Mouse (Mus musculus): ENCODE measurements around the gene Ndufb10. TPM values are rescaled to one million over a fixed set of nuclear protein-coding genes. Genes with fewer than 3 reads are reported as not detected.

The Ndufb10 gene
- polyA plus RNA-seq, 1 experiment from 2014 or later = 208 TPM

DNA sequence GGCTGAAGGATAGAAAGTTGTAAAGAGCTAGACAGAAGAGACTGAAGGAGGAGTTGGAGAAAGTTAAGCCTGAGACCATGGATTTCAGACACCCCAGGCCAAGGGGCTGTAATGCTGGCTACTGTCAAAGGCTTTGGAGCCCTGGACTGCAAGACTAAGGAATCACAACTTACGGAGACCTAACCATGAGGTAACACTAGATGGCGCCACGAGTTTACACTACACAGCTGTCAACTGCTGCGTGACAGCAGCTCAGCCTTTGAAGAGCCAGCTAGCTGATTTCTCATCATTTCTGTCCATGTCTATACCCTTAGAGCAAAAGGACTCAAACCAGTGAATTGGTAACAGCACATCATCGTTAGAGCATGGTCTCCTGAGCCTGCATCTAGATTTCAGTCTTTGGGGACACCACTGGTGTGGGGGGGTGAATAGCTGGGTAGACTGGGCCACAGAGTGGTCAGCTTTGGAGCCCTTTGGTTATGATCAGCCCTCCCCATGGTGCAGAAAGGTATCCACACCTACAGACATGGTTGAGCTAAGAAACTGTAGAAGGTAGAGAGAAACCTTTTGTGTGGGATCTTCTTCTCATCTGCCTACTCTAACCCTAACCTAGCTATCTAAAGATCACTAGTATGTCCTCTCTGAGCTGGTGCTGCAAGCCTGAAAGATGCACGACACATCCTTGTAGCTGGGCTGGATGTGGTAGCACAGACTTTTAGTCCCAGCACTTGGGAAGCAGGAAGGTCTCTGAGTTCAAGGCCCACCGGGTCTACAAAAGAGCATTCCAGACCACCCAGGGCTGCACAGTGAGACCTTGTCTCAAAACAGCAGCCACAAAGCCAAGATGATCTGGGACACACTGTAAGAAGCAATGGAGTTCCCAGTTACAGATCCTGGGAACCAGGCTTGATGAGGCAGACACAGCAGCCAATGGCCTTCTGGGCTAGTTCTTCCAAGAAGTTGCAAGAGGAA, 21.5 kb upstream of the Ndufb10 start:
- Histone ChIP-seq H3K9ac (no peak overlapping the region), H3K27ac (no peak overlapping the region), H3K4me2 (no peak overlapping the region), H3K36me3 (peaks cover 18% of the 10 kb centered on the region; the same call in 1 of the 2 replicates), H3K27me3 (peaks cover 11% of the 10 kb centered on the region), H3K4me1 (peaks cover 10% of the 10 kb centered on the region), H3K4me3 (no peak overlapping the region), H3K9me3 (no peaks in the 10 kb centered on the region)
- peak; percentile 31 for ATAC-seq (ENCODE audit: insufficient number of reproducible peaks, low FRiP score, low TSS enrichment, low read depth)
- WGBS = 19% methylated on average over 7 of the region's 7 CpGs

DNA sequence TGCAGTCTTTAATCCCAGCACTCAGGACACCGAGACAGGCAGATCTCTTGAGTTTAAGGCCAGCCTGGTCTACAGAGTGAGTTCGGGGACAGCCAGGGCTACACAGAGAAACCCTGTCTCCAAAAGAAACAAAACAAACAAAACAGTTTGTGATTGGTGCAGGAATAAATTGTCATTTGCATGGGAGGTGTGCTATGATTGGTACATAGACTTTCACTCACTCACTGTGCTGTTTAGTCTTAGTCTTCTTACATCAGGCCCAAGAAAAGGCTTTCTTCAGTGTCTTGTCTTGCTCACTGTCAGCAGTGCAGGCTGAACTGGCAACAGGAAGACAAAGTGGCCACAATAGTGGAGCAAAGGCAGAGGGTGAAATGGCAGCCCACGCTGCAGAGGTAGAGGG, 20.1 kb upstream of the Ndufb10 start:
- Histone ChIP-seq H3K27me3 (no peaks in the 10 kb centered on the region), H3K27ac (no peak overlapping the region), H3K9me3 (no peaks in the 10 kb centered on the region), H3K9ac (no peak overlapping the region), H3K4me2 (no peak overlapping the region), H3K4me1 (peaks cover 10% of the 10 kb centered on the region), H3K36me3 (peaks cover 29% of the 10 kb centered on the region), H3K4me3 (no peak overlapping the region)
- no peak for ATAC-seq (ENCODE audit: insufficient number of reproducible peaks, low FRiP score, low TSS enrichment, low read depth)
- WGBS = 72% methylated on average over 3 of the region's 3 CpGs

DNA sequence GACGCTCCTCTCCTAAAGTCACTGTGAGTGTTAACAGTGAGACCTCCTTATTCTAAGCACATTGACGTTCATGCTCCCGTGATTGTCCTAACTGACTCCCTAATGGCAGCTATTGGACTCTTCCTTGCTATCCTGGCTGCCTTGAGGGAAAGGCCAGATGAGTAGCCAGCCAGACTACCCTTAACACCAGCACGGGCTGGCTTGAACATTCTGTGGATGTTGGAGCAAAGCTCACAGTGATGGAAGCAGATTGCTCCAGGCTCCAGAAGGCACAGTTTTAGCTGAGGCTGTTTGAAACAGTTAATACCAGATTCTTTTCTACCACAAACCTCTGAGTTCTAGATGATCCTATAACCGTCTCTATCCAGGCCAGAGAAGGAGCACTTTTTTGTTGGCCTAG, 19.6 kb upstream of the Ndufb10 start:
- Histone ChIP-seq H3K27ac (no peak overlapping the region), H3K9ac (no peak overlapping the region), H3K4me1 (peaks cover 10% of the 10 kb centered on the region), H3K9me3 (no peaks in the 10 kb centered on the region), H3K27me3 (no peaks in the 10 kb centered on the region), H3K36me3 (peaks cover 29% of the 10 kb centered on the region), H3K4me2 (no peak overlapping the region), H3K4me3 (no peak overlapping the region)
- 72% methylated on average over 5 of the region's 5 CpGs for WGBS
- ATAC-seq (ENCODE audit: insufficient number of reproducible peaks, low FRiP score, low TSS enrichment, low read depth) = no peak

DNA sequence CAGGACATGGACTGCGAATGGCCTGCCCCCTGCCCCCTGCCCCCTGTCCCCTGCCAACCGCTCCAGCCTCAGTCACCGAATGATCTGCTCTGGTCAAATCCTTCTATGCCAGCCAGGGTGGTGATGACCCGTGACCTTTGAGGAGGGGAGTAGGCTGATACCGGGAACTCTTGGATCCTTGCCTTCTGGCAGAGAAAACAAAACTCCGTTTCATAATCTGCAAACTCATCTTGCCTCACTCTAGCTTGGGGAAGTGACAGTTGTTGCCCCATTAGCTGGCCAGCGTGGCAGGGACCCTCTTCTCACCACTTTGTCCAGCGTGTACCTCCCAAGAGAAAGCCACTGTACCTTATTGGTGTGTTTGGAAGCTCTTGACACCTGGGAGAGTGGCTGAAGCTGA, 18.0 kb upstream of the Ndufb10 start:
- no peak overlapping the region for H3K9ac ChIP-seq
- no peak for ATAC-seq (ENCODE audit: insufficient number of reproducible peaks, low FRiP score, low TSS enrichment, low read depth)
- H3K9me3 ChIP-seq = no peaks in the 10 kb centered on the region
- 86% methylated on average over 8 of the region's 8 CpGs for WGBS
- no peak overlapping the region for H3K4me2 ChIP-seq
- no peaks in the 10 kb centered on the region for H3K27me3 ChIP-seq
- H3K4me3 ChIP-seq = no peak overlapping the region
- peaks cover 12% of the 10 kb centered on the region for H3K4me1 ChIP-seq
- H3K36me3 ChIP-seq = peaks cover 29% of the 10 kb centered on the region
- H3K27ac ChIP-seq = no peak overlapping the region

DNA sequence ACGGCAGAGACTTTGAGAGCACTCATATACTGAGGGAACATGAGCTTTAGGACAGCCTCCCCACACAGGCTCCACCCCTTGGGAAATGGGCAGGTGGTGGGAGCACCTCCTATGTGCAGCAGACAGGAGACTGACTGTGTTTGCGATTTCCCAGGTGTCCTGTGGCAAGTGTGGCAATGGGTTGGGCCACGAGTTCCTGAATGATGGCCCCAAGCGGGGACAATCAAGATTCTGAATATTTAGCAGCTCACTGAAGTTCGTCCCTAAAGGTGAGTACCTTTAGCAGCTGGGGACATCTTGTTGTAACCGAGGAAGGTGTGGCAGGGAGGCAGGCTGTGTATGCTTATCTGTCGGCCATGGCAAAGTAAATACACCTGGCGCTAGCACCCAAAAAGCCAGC, 15.6 kb upstream of the Ndufb10 start:
- no peaks in the 10 kb centered on the region for H3K9me3 ChIP-seq
- no peak for ATAC-seq (ENCODE audit: insufficient number of reproducible peaks, low FRiP score, low TSS enrichment, low read depth)
- H3K4me2 ChIP-seq = no peak overlapping the region
- no peak overlapping the region for H3K27ac ChIP-seq
- peaks cover 15% of the 10 kb centered on the region for H3K4me1 ChIP-seq
- peaks cover 29% of the 10 kb centered on the region for H3K36me3 ChIP-seq
- 84% methylated on average over 8 of the region's 8 CpGs for WGBS
- no peak overlapping the region for H3K4me3 ChIP-seq
- no peaks in the 10 kb centered on the region for H3K27me3 ChIP-seq
- H3K9ac ChIP-seq = no peak overlapping the region

DNA sequence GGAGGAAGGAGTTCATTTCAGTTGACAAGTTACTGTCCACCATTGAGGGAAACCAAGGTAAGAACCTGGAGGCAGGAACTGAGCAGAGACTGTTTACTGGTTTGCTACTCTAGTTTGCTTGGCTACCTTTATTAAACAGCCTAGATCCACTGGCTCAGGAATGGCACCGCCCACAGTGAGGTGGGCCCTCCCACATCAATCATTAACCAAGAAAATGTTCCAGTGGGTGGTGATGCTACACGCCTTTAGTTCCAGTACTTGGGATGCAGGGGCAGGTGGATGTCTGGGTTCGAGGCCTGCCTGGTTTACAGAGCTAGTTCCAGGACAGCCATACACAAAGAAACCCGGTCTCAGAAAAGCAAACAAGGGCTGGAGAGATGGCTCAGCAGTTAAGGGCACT, 14.0 kb upstream of the Ndufb10 start:
- WGBS = 83% methylated on average over 4 of the region's 4 CpGs
- H3K4me3 ChIP-seq = no peak overlapping the region
- no peak overlapping the region for H3K4me2 ChIP-seq
- H3K27me3 ChIP-seq = no peaks in the 10 kb centered on the region
- peaks cover 15% of the 10 kb centered on the region for H3K4me1 ChIP-seq
- H3K9ac ChIP-seq = no peak overlapping the region
- no peaks in the 10 kb centered on the region for H3K9me3 ChIP-seq
- ATAC-seq (ENCODE audit: insufficient number of reproducible peaks, low FRiP score, low TSS enrichment, low read depth) = no peak
- H3K27ac ChIP-seq = no peak overlapping the region
- H3K36me3 ChIP-seq = peaks cover 29% of the 10 kb centered on the region

DNA sequence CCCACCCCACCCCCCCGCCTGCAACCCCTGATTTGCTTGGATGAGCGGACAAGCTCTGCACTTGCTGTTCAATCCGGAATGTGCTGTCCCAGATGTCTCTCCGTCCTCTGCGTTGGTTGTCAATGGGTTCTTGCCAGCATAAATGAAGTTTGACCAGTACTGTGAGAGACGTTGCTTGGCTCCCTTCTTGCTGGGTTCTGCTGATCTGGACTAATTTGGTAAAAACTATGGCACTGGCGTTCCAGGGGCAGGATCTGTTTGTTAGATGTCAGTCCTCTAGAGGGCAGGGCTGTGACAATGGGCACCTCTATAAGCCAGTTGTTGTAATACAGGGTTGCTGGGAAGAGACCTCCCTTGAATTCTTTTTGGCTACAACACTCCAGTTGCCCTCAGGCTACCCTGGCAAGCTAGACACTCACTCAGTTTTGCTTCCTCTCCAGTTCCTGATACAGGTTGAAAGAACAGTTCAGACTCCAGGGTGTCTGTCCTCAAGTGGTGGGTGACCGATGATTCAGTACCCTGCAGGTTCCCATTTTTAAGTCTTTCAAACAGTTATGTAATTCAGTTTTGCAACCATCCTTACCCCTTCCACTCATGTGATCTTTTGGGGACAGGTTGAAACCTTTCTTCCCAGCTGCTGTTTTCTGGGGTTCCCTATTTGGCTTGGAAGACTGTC, 13.0 kb upstream of the Ndufb10 start:
- Histone ChIP-seq H3K27me3 (no peaks in the 10 kb centered on the region), H3K27ac (no peak overlapping the region), H3K4me2 (peak overlapping the region; percentile 77), H3K4me1 (peaks cover 15% of the 10 kb centered on the region), H3K36me3 (peaks cover 23% of the 10 kb centered on the region), H3K4me3 (peak overlapping the region; percentile 56), H3K9ac (peak overlapping the region; percentile 50), H3K9me3 (no peaks in the 10 kb centered on the region)
- no peak for ATAC-seq (ENCODE audit: insufficient number of reproducible peaks, low FRiP score, low TSS enrichment, low read depth)
- 25% methylated on average over 8 of the region's 8 CpGs for WGBS

DNA sequence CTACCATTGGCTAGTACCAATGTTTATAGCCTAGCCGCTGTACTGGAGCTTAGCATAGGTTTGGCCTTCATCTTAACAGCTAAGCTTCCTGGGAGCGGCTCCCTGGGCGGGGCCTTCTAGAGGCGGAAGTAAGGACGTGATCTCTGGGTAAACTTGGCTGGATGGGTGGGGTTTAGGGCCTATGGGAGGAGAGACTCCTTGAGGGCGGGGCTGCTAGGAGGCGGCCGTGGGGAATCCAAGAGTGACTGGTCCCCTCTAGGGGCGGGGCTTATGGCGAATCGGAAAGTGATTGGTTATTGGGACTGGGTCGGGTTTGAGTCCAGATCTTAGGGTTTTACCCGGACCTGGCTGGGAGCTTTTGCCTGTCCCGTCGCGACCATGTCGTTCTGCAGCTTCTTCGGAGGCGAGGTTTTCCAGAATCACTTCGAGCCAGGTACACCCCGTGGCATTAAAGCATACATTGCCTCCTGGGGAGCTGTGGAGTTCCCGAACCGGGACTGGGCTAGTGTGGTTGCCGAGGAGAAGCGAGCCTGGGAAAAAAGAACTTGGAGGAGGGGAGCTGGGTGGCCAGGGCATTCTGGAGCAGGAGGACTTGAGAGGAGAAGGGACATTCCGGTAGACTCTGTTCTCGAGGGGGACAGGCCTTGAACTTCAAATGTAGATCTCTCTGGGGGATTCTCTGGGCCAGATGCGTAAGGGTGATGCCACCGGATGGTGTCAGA, 12.2 kb upstream of the Ndufb10 start, which contains the start of gene Msrb1:
TSS of gene Msrb1 (plus strand) at position 313 of the 722 bp plus-strand sequence.
- WGBS = 2% methylated on average over 29 of the region's 29 CpGs
- ATAC-seq (ENCODE audit: insufficient number of reproducible peaks, low FRiP score, low TSS enrichment, low read depth) = peak; percentile 95

DNA sequence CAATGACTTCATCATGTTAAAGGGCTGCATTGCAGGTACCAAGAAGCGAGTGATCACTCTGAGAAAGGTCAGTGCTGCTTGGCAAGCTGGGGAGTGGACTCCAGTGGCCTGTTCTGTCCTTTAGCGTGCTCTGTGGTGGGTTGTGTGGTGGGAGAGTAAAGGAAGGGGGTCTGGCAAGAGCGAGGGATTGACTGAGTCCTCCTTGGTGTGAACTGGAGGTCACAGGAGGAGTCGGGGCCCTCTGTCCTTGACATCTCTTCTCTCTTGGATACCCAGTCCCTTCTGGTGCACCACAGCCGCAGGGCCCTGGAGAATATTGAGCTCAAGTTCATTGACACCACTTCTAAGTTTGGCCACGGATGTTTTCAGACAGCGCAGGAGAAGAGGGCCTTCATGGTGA, 11.2 kb upstream of the Ndufb10 start:
- no peak for ATAC-seq (ENCODE audit: insufficient number of reproducible peaks, low FRiP score, low TSS enrichment, low read depth)
- peaks cover 9% of the 10 kb centered on the region for H3K36me3 ChIP-seq
- no peak overlapping the region for H3K9ac ChIP-seq
- H3K27ac ChIP-seq = no peak overlapping the region
- no peak overlapping the region for H3K4me2 ChIP-seq
- 89% methylated on average over 7 of the region's 7 CpGs for WGBS
- H3K9me3 ChIP-seq = no peaks in the 10 kb centered on the region
- H3K4me1 ChIP-seq = peaks cover 15% of the 10 kb centered on the region
- H3K4me3 ChIP-seq = no peak overlapping the region
- no peaks in the 10 kb centered on the region for H3K27me3 ChIP-seq

More for the DNA sequence above, 12.2 kb upstream of the Ndufb10 start, which contains the start of gene Msrb1:
- H3K27ac ChIP-seq = peak within 1 kb of the TSS; percentile 73
- peak within 1 kb of the TSS; percentile 56 for H3K4me3 ChIP-seq
- peak within 1 kb of the TSS; percentile 50 for H3K9ac ChIP-seq
- H3K36me3 ChIP-seq = peaks cover 17% of the 10 kb centered on the region
- no peaks in the 10 kb centered on the region for H3K27me3 ChIP-seq
- H3K9me3 ChIP-seq = no peaks in the 10 kb centered on the region
- H3K4me2 ChIP-seq = peak within 1 kb of the TSS; percentile 77
- peaks cover 15% of the 10 kb centered on the region for H3K4me1 ChIP-seq

DNA sequence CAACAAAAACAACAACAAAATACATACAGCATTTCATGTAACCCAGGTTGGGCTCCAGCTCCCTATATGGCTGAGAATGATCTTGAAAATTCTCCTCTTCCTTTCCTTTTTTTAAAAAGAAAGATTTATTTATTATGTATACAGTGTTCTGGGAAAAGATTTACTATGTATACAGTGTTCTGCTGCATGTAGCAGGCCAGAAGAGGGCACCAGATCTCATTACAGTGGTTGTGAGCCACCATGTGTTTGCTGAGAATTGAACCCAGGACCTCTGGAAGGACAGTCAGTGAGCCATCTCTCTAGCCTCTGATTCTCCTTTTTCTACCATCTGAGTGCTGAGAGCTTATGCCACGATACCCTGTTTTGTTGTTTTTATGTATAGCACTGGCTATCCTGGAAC, 10.2 kb upstream of the Ndufb10 start:
- Histone ChIP-seq H3K4me3 (no peak overlapping the region), H3K4me1 (peaks cover 15% of the 10 kb centered on the region), H3K9ac (no peak overlapping the region), H3K27ac (no peak overlapping the region), H3K36me3 (peaks cover 2% of the 10 kb centered on the region; the same call in 1 of the 2 replicates), H3K27me3 (no peaks in the 10 kb centered on the region), H3K9me3 (no peaks in the 10 kb centered on the region), H3K4me2 (no peak overlapping the region)
- 86% methylated on average over 1 of the region's 1 CpGs for WGBS
- no peak for ATAC-seq (ENCODE audit: insufficient number of reproducible peaks, low FRiP score, low TSS enrichment, low read depth)

DNA sequence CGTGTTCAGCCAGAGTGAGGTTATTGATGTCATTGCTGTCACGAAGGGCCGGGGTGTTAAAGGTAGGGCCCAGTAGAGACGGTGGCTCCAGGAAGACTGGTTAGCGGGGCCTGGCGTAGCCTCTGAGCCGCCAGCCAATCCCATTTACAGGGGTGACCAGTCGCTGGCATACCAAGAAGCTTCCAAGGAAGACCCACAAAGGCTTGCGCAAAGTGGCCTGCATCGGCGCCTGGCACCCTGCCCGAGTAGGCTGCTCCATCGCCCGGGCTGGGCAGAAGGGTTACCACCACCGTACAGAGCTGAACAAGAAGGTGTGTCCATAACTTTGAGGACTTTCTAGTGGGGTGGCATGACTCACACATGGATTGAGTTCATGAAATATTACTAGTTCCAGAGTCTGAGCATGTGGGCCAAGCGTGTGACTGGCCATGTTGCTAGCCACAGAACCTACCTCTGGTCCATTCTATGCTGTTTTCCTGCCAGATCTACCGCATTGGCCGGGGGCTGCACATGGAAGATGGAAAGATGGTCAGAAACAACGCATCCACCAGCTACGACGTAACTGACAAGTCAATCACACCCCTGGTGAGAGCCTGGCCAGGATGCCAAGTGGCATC, 9.3 kb upstream of the Ndufb10 start:
- H3K4me3 ChIP-seq = no peak overlapping the region
- no peak overlapping the region for H3K4me2 ChIP-seq
- H3K27me3 ChIP-seq = no peaks in the 10 kb centered on the region
- H3K9ac ChIP-seq = no peak overlapping the region
- WGBS = 86% methylated on average over 21 of the region's 21 CpGs
- H3K36me3 ChIP-seq = no peaks in the 10 kb centered on the region
- H3K9me3 ChIP-seq = no peaks in the 10 kb centered on the region
- no peak overlapping the region for H3K27ac ChIP-seq
- ATAC-seq (ENCODE audit: insufficient number of reproducible peaks, low FRiP score, low TSS enrichment, low read depth) = no peak
- H3K4me1 ChIP-seq = peaks cover 15% of the 10 kb centered on the region
